Mouse (Mus musculus) midbrain, embryonic 11.5 days (tissue): ENCODE measurements around the gene Ccl7. TPM values are rescaled to one million over a fixed set of nuclear protein-coding genes. Genes with fewer than 3 reads are reported as not detected.

Source experiments
- ATAC-seq: fragments of 200-750 bp; cut with Nextera tagmentation; 2 replicates; pipeline ENCODE4 v1.8.0; 2017; ENCODE audit warnings: moderate TSS enrichment, moderate library complexity; ENCODE audit not compliant: low FRiP score
- DNase-seq: peaks from one replicate; pipeline ENCODE4 v3.0.0; 2015; ENCODE audit warnings: low spot score; ENCODE audit errors: missing footprints
- H3K27ac ChIP-seq: fragments of 300-500 bp; sonication (generic); 2 replicates; pipeline ENCODE4 v1.5.1; 2014; ENCODE audit warnings: low read depth, low read length
- H3K27me3 ChIP-seq: fragments of 300-500 bp; sonication (generic); 2 replicates; pipeline ENCODE4 v1.6.1; 2014; ENCODE audit warnings: mild to moderate bottlenecking, low read length, moderate library complexity, mixed read lengths; ENCODE audit not compliant: control insufficient read depth, insufficient read depth
- H3K36me3 ChIP-seq: fragments of 300-500 bp; sonication (generic); 2 replicates; pipeline ENCODE4 v1.6.1; 2014; ENCODE audit warnings: mild to moderate bottlenecking, low read length, moderate library complexity, mixed read lengths; ENCODE audit not compliant: control insufficient read depth, insufficient read depth
- H3K4me1 ChIP-seq: fragments of 300-500 bp; sonication (generic); 2 replicates; pipeline ENCODE4 v1.6.1; 2014; ENCODE audit warnings: low read length; ENCODE audit not compliant: control insufficient read depth, insufficient read depth
- H3K4me2 ChIP-seq: fragments of 300-500 bp; sonication (generic); 2 replicates; pipeline ENCODE4 v1.6.1; 2014; ENCODE audit warnings: mild to moderate bottlenecking, moderate library complexity
- H3K4me3 ChIP-seq: fragments of 300-500 bp; sonication (generic); 2 replicates; pipeline ENCODE4 v1.5.1; 2014; ENCODE audit warnings: low read depth, low read length
- H3K9ac ChIP-seq: fragments of 300-500 bp; sonication (generic); 2 replicates; pipeline ENCODE4 v1.6.1; 2014; ENCODE audit warnings: low read length
- H3K9me3 ChIP-seq: fragments of 300-500 bp; sonication (generic); 2 replicates; pipeline ENCODE4 v1.6.1; 2016; ENCODE audit warnings: low read length; ENCODE audit not compliant: control insufficient read depth
- WGBS: fragments of 180-500 bp; shearing (Covaris S2); extraction: QIAGEN DNeasy Blood & Tissue Kit; methylation state at CpG from one replicate; pipeline ENCODE4 v1.1.7; 2014; 5-methylcytosine and 5-hydroxymethylcytosine counted together
- polyA plus RNA-seq: library from polyadenylated mRNA; unstranded; fragments of >200 nt; fragmentation: Nextera tagmentation; extraction: Ambion mirVana; gene quantifications from 2 replicates; pipeline ENCODE4 v1.2.1, GENCODE M21; 2014

The Ccl7 gene
- polyA plus RNA-seq, 1 experiment from 2014 or later = 0.18 TPM

DNA sequence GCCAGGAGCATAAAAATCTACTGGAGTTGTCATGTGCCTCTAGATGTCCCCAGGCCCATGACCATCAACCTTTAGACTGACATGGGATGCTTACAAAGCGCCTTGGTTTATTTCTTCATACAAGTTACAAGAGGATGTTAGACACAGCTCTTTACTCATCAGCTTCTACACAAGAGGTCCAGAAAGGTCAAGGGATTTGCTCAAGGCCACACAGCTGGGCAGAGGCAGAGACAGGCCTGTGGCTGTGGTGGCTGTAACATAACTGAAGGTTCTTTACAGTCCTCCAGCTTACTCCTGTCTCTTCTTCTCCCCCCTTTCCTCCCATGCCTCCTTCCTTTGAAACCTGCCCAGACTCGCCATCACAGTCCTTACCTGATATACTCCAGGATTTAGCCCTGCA lies 15.3 kb upstream of the Ccl7 start:
- ATAC-seq (no peak), DNase-seq (no peak)
- no peaks in the 10 kb centered on the region for H3K9me3 ChIP-seq
- H3K27me3 ChIP-seq = no peaks in the 10 kb centered on the region
- H3K4me2 ChIP-seq = no peak overlapping the region
- no peak overlapping the region for H3K4me3 ChIP-seq
- H3K9ac ChIP-seq = no peak overlapping the region
- H3K27ac ChIP-seq = no peak overlapping the region
- 79% methylated on average over 2 of the region's 2 CpGs for WGBS
- no peaks in the 10 kb centered on the region for H3K4me1 ChIP-seq
- H3K36me3 ChIP-seq = no peaks in the 10 kb centered on the region

DNA sequence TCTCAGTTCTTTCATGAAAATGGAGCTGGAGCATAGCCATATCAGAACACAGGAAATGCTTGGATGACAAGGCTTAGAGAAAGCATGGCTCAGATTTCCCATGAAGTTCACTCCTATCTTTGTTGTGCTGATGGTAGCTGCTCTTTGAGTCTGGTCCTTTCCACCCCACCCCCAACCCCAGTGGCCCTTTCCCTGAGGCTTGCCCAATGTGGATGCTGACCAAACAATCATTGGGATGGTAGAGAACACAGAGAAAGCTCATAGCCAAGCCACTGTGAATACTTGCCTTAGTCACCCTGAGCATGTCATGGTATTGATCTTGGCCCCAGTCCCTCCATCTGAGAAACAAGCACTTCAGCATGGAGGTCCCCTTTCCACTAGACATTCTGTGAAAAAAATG lies 13.4 kb upstream of the Ccl7 start:
- no peaks in the 10 kb centered on the region for H3K27me3 ChIP-seq
- DNase-seq (no peak), ATAC-seq (no peak)
- no peak overlapping the region for H3K4me3 ChIP-seq
- no peaks in the 10 kb centered on the region for H3K4me1 ChIP-seq
- no peak overlapping the region for H3K27ac ChIP-seq
- no peaks in the 10 kb centered on the region for H3K36me3 ChIP-seq
- no peak overlapping the region for H3K4me2 ChIP-seq
- H3K9me3 ChIP-seq = no peaks in the 10 kb centered on the region
- H3K9ac ChIP-seq = no peak overlapping the region

DNA sequence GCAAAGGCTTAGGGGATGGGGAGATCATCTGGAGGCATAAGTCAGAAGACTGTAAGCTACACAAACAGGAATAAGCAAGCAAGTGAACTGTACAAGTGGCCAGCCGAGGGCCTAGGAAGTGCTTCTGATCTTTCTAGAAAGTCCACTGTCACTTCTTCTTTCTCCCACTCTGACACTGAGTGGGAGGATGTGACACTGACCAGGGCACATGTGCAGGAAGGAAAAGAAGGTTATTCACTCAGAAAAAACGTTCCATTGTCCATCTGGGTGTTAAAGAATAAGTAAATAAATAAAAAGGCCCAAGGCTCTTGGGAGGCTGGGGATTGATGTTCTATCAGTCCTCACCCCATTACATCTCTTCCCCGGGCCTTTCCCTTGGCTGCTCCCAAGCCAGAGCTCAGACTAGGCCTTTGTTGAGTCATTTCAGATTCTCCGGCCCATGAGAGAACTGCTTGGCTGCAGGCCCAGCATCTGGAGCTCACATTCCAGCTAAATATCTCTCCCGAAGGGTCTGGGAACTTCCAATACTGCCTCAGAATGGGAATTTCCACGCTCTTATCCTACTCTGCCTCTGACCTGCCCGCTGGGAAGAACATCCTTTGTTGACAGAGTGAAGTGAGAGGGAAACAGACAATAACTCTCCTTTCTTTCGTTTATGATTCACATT lies 12.7 kb upstream of the Ccl7 start:
- 61% methylated on average over 8 of the region's 8 CpGs for WGBS
- no peak for ATAC-seq
- H3K4me2 ChIP-seq = no peak overlapping the region
- H3K27ac ChIP-seq = no peak overlapping the region
- DNase-seq = no peak
- no peaks in the 10 kb centered on the region for H3K4me1 ChIP-seq
- H3K36me3 ChIP-seq = no peaks in the 10 kb centered on the region
- no peaks in the 10 kb centered on the region for H3K9me3 ChIP-seq
- no peak overlapping the region for H3K9ac ChIP-seq
- H3K4me3 ChIP-seq = no peak overlapping the region
- H3K27me3 ChIP-seq = no peaks in the 10 kb centered on the region

DNA sequence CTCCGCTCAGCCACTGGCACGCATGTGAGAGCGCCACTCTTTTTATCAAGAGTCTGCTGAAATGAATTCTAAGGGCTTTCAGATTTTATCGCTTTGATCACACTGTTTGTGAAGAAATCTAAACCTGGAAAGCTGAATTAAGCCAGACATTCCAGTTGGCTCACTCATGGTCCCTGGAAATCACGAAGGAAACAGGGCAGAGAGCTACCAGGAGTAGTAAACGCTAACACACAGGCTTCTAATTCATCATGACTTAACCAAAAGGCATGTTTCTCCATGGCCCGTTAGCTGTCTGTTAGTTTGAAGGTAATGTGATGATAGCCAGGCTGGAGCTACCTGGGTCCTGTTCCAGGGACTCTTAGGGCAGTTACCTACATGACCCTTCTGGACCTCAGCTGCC lies 11.1 kb upstream of the Ccl7 start:
- no peak overlapping the region for H3K27ac ChIP-seq
- H3K36me3 ChIP-seq = no peaks in the 10 kb centered on the region
- no peaks in the 10 kb centered on the region for H3K27me3 ChIP-seq
- H3K9ac ChIP-seq = no peak overlapping the region
- ATAC-seq (no peak), DNase-seq (no peak)
- no peaks in the 10 kb centered on the region for H3K4me1 ChIP-seq
- no peak overlapping the region for H3K4me3 ChIP-seq
- 90% methylated on average over 7 of the region's 7 CpGs for WGBS
- no peak overlapping the region for H3K4me2 ChIP-seq
- no peaks in the 10 kb centered on the region for H3K9me3 ChIP-seq

DNA sequence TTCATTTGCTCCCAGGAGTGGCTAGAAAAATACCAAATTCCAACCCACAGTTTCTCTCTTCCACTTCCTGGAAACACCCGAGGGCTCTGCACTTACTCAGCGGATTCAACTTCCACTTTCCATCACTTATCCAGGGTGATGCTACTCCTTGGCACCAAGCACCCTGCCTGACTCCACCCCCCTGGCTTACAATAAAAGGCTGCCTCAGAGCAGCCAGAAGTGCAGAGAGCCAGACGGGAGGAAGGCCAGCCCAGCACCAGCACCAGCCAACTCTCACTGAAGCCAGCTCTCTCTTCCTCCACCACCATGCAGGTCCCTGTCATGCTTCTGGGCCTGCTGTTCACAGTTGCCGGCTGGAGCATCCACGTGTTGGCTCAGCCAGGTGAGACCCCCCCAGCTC lies 10.2 kb upstream of the Ccl7 start, which contains the start of gene Ccl2:
Gene Ccl2 (plus strand): TSS at position 216 of the 400 bp plus-strand sequence.
- Histone ChIP-seq H3K36me3 (no peaks in the 10 kb centered on the region), H3K4me2 (no peak within 1 kb of the TSS), H3K27me3 (no peaks in the 10 kb centered on the region), H3K4me1 (no peaks in the 10 kb centered on the region), H3K27ac (no peak within 1 kb of the TSS), H3K4me3 (no peak within 1 kb of the TSS), H3K9me3 (no peaks in the 10 kb centered on the region), H3K9ac (no peak within 1 kb of the TSS)
- no peak for DNase-seq
- 48% methylated on average over 5 of the region's 5 CpGs for WGBS
- ATAC-seq = no peak

DNA sequence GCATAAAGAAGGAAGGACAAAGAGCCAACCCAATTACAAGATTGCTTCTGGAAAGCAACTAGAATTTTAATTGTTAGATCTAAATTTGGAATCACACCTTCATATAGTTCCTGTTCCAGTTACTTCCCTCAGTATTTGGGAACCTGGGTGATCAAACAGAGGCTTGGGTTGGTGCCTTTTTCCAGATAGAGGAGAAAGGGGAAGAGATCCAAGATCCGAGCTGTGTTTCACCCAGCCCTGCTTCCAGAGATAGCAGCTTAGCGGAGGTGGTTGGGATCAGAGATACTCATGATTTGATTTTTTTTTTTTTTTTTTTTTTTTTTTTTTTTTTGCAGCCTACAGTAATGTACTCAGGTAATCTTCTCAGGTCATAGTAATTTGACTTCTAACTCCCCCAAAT lies 9.7 kb upstream of the Ccl7 start:
- no peak overlapping the region for H3K9ac ChIP-seq
- 85% methylated on average over 2 of the region's 2 CpGs for WGBS
- H3K4me2 ChIP-seq = no peak overlapping the region
- H3K27me3 ChIP-seq = no peaks in the 10 kb centered on the region
- H3K4me3 ChIP-seq = no peak overlapping the region
- no peaks in the 10 kb centered on the region for H3K36me3 ChIP-seq
- H3K27ac ChIP-seq = no peak overlapping the region
- no peaks in the 10 kb centered on the region for H3K4me1 ChIP-seq
- no peak for DNase-seq
- no peak for ATAC-seq
- no peaks in the 10 kb centered on the region for H3K9me3 ChIP-seq

DNA sequence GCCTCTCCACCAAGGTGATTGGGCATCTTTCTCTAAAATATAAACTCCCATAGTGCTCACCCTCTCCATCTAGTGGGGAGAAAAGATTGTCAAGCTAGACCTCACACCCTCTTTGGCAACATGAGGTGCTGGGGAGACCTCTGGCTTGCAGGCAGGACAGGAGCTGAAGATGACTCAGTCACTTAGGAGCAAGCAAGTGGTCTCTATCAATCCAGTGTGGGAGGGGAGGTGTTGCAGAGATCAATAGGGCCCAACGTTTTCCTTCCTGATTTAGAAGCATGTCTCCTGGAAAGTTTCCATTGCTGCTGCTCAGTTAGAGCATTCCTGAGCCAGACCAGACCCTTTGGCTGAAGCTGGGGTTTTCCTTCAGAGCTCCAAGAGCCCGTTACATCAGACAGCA lies 7.0 kb upstream of the Ccl7 start, which contains the start of gene Gm17268:
Gene Gm17268 (minus strand): TSS at position 28 of the 400 bp plus-strand sequence.
- Histone ChIP-seq H3K9me3 (no peaks in the 10 kb centered on the region), H3K9ac (no peak within 1 kb of the TSS), H3K4me3 (no peak within 1 kb of the TSS), H3K27ac (no peak within 1 kb of the TSS), H3K27me3 (no peaks in the 10 kb centered on the region), H3K4me2 (no peak within 1 kb of the TSS), H3K36me3 (no peaks in the 10 kb centered on the region), H3K4me1 (no peaks in the 10 kb centered on the region)
- WGBS = 60% methylated on average over 2 of the region's 2 CpGs
- DNase-seq = no peak
- no peak for ATAC-seq

DNA sequence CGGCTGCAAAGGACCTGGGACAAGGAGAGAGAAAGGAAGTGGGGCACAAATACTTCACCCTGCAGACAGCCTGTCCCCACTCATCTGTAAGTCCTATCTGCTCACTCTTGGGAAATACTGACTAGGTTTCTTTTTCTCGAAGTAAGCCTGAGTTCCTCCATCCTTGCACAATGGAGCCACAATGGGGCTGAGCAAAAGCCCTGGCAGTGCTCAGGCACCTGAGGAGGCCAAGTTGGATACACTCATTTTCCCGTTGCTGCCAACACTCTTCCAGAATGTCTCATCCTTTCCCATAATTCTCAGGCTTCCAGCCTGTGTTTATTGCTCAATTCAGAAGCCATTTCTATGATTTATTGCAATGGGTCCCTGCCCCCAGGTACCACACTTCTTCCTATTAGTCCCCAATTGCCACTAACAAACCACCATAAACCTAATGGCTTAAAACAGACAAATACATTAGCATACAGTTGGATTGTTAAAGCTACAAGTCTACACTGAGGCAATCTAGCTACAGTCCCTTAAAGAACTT lies 6.3 kb upstream of the Ccl7 start:
- no peak overlapping the region for H3K27ac ChIP-seq
- no peak overlapping the region for H3K9ac ChIP-seq
- ATAC-seq (no peak), DNase-seq (no peak)
- H3K9me3 ChIP-seq = no peaks in the 10 kb centered on the region
- H3K4me2 ChIP-seq = no peak overlapping the region
- no peaks in the 10 kb centered on the region for H3K4me1 ChIP-seq
- no peaks in the 10 kb centered on the region for H3K36me3 ChIP-seq
- H3K4me3 ChIP-seq = no peak overlapping the region
- H3K27me3 ChIP-seq = no peaks in the 10 kb centered on the region
- WGBS = 72% methylated on average over 3 of the region's 3 CpGs

DNA sequence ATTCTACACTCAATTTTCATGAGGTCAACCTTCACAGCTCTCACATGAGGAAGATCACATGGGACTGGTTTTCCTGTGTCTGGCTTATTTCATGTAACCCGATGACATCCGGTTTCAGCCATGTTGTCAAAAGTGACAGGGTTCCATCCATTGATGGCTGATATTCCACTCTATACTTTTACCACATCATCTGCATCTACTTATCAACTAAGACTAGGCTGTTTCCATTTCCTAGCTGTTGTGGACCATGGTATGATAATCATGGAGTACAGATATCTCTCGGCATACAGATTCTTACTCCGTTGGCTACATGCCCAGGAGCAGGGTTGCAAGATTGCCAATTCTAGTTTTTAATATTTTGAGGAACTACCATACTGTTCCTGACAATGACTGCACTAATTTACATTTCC lies 3.8 kb upstream of the Ccl7 start:
- Histone ChIP-seq H3K36me3 (no peaks in the 10 kb centered on the region), H3K27ac (no peak overlapping the region), H3K4me3 (no peak overlapping the region), H3K9me3 (no peaks in the 10 kb centered on the region), H3K4me1 (no peaks in the 10 kb centered on the region), H3K4me2 (no peak overlapping the region), H3K9ac (no peak overlapping the region), H3K27me3 (no peaks in the 10 kb centered on the region)
- no peak for DNase-seq
- no peak for ATAC-seq
- WGBS = 96% methylated on average over 4 of the region's 4 CpGs
